Mouse (Mus musculus) kidney, adult 2 months (tissue): ENCODE measurements around the gene Ints13.

Source experiments
- CTCF ChIP-seq: fragments of 200-500 bp; conservative IDR thresholded peaks from 2 replicates; pipeline ENCODE4 v1.5.1; 2011; ENCODE audit warnings: low read depth, mild to moderate bottlenecking, control low read depth, low read length, moderate library complexity, mixed read lengths; ENCODE audit not compliant: insufficient read depth, insufficient read length
- POLR2A ChIP-seq: fragments of 200-500 bp; IDR thresholded peaks from one replicate; pipeline ENCODE4 v1.6.1; 2011; ENCODE audit warnings: low read depth, low read length, control low read depth

GRCm38 (mm10) chr6:146519019-146519418 lies 58.6 kb downstream of the Ints13 start:
- no peak for TF ChIP-seq POLR2A
- no peak for TF ChIP-seq CTCF
